Mouse (Mus musculus) kidney, adult 2 months (tissue): ENCODE measurements around the gene Cmtm3.

Source experiments
- CTCF ChIP-seq: fragments of 200-500 bp; conservative IDR thresholded peaks from 2 replicates; pipeline ENCODE4 v1.5.1; 2011; ENCODE audit warnings: low read depth, mild to moderate bottlenecking, control low read depth, low read length, moderate library complexity, mixed read lengths; ENCODE audit not compliant: insufficient read depth, insufficient read length
- POLR2A ChIP-seq: fragments of 200-500 bp; IDR thresholded peaks from one replicate; pipeline ENCODE4 v1.6.1; 2011; ENCODE audit warnings: low read depth, low read length, control low read depth

DNA sequence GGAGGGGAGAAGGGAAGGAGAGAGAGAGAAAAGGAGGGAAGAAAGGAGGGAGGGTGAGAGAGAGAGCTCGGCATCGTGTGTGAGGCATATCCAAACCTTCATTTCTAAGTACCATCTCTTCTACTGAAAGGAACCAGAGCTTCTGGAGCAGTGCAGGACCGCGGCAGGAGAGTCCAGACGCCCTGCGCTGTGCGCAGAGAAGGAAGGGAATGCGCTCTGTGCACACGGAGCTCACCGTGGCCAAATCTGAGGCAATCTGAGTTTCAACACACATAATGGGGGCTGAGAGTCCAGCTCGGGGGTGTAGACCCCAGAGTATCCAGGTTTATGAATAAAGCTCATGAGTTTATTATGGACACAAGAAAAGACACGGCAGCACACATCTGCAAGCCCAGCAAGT lies 30.4 kb downstream of the Cmtm3 start:
- TF ChIP-seq CTCF = no peak
- no peak for TF ChIP-seq POLR2A
